Mouse (Mus musculus): ENCODE data around the gene Olfr127.
"Not testable (repeated sequence)": the region's sequence is repeated elsewhere in the genome, so short reads cannot be mapped to it uniquely, and the experiment has no call there.

The Olfr127 gene

DNA sequence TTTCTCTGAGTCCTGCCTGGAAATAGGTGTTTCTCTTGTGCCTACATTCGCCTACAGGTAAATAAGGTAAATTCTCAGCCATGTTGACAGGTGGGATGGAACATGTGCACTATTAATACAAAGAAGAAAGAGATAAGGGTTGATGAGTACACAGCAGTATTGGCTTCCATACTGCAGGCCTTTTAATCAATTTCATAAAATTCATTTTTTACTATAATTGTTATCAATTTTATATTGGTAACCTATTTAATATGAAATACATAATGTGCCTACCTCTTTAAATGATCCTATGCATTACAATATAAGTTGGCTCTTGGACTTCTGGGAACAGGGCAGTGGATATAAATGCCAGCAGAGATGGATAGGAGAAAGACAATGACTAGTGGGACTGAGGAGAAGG, at the start of gene Olfr127:
Gene Olfr127, plus strand, starts transcription at position 301 of the 400 bp plus-strand sequence.
- DNase-seq (ENCODE audit: low spot score in 2 of 2), result no peak

DNA sequence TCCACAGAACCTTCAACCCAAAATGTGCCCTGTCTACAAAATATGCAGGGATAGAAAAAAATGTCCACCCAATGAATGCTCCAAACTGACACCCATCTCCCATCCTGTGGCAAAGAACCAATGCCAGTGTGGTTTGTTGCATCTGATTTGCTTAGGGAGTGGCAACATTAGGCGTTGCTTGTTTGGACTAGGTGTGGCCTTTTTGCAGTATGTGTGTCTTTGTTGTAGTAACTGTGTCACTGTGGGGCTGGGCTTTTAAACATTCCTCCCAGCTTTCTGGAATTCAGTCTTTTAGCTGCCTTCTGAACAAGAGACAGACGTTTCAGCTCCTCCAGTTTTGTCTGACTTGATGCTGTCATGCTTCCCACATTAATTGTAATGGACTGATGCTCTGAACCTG, 36.3 kb upstream of the Olfr127 start:
- DNase-seq (ENCODE audit: low spot score in 2 of 2), result no peak

DNA sequence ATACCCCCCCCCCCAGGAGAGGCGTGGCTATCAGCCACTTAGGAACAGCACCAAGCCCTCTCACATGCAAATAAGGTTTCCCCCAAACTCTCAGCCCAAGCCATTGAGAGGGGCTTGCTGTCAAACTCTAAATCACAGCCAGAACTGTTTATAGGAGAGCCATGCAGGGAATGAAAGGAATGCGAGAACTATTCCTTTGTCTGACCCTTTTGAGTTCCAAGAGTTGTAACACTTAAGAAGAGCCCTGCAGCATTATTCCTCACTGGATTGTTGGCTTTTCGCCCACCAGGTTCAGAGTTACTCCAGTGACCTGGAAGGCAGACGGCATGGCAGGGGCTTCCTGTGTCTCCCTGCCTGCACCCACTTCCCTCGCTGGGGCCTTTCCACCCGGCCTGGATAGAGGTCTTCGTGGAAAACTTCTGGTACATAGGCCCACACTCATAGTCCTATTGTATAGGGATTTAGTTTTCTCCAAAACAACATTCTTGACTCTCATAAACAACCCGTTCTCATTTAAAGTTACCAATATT, 30.5 kb upstream of the Olfr127 start:
- no peak for DNase-seq (ENCODE audit: low spot score in 2 of 2)

DNA sequence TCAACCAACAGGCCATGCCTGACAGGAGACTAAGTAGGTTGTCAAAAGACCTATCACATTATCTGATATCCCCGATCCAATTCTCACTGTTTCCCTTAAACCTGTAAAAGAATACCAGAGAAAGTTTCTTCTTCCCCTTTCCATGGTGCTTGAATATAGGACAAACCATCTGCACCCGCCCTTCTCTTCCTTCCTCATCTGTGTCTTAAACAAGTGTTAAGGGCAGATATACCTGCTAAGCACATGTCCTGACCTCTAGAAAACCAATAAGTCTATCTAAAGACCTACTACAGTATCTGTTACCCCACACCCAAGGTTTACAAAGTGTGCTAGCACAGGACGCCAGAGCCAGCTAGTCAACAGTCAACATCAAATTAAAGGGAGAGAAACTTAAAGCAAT, 26.4 kb upstream of the Olfr127 start:
- no peak for DNase-seq (ENCODE audit: low spot score in 2 of 2)

DNA sequence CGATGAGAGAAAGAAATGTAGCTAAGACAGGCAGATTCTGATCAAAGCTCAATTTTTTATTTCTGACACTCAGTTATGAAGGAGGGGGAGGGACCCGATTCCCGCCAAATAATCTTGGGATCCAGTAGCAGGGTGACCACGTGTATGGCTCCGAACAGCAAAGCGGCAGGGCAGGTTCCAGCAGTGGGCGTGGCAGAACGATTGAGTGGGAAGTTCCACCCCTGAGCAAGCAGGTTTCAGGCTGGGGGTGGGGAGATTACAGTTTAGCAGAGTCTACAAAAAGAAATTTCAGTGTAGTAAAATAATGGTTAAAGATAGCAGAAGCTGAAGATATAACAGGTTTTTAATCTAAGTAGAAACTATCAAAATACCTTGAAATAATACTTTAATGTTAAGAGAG, 6.6 kb downstream of the Olfr127 start:
- DNase-seq (ENCODE audit: low spot score in 2 of 2), result not testable (repeated sequence)

DNA sequence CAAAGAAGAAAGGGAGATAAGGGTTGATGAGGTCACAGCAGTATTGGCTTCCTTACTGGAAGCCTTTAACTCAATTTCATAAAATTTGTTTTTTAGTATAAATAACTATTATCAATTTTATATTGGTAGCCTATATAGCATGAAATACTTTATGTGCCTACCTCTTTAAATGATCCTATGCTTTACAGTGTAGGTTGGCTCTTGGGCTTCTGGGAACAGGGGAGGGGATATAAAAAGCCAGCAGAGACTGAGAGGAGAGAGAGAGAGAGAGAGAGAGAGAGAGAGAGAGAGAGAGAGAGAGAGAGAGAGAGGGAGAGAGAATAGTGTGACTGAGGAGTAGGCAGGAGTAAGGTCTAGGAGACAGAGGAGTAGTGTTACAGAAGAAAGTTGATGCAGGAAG, 20.0 kb downstream of the Olfr127 start, which contains the start of gene Olfr128:
Gene Olfr128, plus strand, starts transcription at position 301 of the 400 bp plus-strand sequence.
- no peak for DNase-seq (ENCODE audit: low spot score in 2 of 2)

DNA sequence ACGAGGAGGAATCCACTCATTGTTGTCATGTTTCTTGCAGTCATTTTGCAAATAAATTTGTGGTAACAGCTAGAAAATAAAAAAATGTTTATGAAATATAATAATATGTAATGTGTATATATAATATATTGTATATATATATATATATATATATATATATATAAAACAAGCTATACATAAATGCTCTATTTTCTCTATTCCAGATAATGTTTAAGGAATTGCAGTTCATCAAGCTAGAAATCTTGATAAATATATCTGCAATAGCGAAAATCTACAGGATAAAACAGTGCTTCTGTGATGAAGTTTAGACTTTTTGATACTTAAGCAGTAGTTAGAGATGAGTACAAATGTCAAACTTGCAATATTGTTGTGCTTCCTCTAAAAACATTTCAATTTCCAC, 52.7 kb downstream of the Olfr127 start, which contains the start of gene Olfr761:
Gene Olfr761, minus strand, starts transcription at position 101 of the 400 bp plus-strand sequence.
- no peak for DNase-seq (ENCODE audit: low spot score in 2 of 2)
